8 mouse cellular contexts compared by ENCODE assay signal in genomic region chr1:59914799-59915198, GRCm38 (mm10). TPM values are rescaled to one million over a fixed set of nuclear protein-coding genes. Genes with fewer than 3 reads are reported as not detected.
DNase-seq lines count a peak whose midpoint lies in the region; ATAC-seq and TF ChIP-seq lines count a peak whose summit lies in the region.

No protein-coding gene starts in this region.

- no peak for TF ChIP-seq POLR2A in bone marrow macrophage, adult 2 months (IDR thresholded peaks at IDR 0.05; ENCODE audit: borderline replicate concordance, low read depth, low read length)

- no peaks in the 10 kb centered on the region for H3K36me3 ChIP-seq in heart, embryonic 15.5 days
- no peaks in the 10 kb centered on the region for H3K36me3 ChIP-seq in hindbrain, embryonic 11.5 days (ENCODE audit: control insufficient read depth, insufficient read depth, low read length)
- H3K36me3 ChIP-seq in midbrain, embryonic 10.5 days, result 0 out of 2 replicates have a peak, but pooled peaks cover 4% of the 10 kb centered on the region

- H3K27me3 ChIP-seq in heart, embryonic 15.5 days, result no peaks in the 10 kb centered on the region
- H3K27me3 ChIP-seq in hindbrain, embryonic 11.5 days (ENCODE audit: control insufficient read depth, insufficient read depth, low read length), result no peaks in the 10 kb centered on the region
- no peaks in the 10 kb centered on the region for H3K27me3 ChIP-seq in midbrain, embryonic 10.5 days (ENCODE audit: low read depth, poor library complexity, severe bottlenecking)

- no peak for TF ChIP-seq CTCF in bone marrow macrophage, adult 2 months (IDR thresholded peaks at IDR 0.05; ENCODE audit: low read depth, low read length)

- no peak overlapping the region for H3K9ac ChIP-seq in heart, embryonic 15.5 days
- no peak overlapping the region for H3K9ac ChIP-seq in hindbrain, embryonic 11.5 days (ENCODE audit: low read depth, low read length)

- peak overlapping the region; percentile 64 for H3K4me2 ChIP-seq in heart, embryonic 15.5 days
- no peak overlapping the region for H3K4me2 ChIP-seq in hindbrain, embryonic 11.5 days (replicated peaks; ENCODE audit: low read depth, low read length)

- no peak for DNase-seq in heart, adult 18-20 months
- DNase-seq in hindbrain, embryonic 11.5 days (ENCODE audit: low spot score), result no peak
- DNase-seq in midbrain, embryonic 10.5 days (ENCODE audit: low spot score), result no peak
- no peak for DNase-seq in cerebellum, postnatal 25 days
- DNase-seq in cerebellum, postnatal 14 days, result no peak
- DNase-seq in layer of hippocampus, postnatal 25 days (ENCODE audit: extremely low spot score in 1 of 2, low spot score in 1 of 2), result no peak

- H3K4me1 ChIP-seq in heart, embryonic 15.5 days (replicated peaks), result peaks cover 29% of the 10 kb centered on the region
- peaks cover 27% of the 10 kb centered on the region for H3K4me1 ChIP-seq in bone marrow macrophage, adult 2 months (ENCODE audit: control insufficient read depth, insufficient read depth, low read length)
- H3K4me1 ChIP-seq in hindbrain, embryonic 11.5 days (replicated peaks; ENCODE audit: control insufficient read depth, insufficient read depth, low read length), result no peaks in the 10 kb centered on the region
- H3K4me1 ChIP-seq in midbrain, embryonic 10.5 days, result peaks cover 25% of the 10 kb centered on the region

- no peak overlapping the region for H3K27ac ChIP-seq in heart, embryonic 15.5 days
- H3K27ac ChIP-seq in bone marrow macrophage, adult 2 months (ENCODE audit: insufficient read depth, low read depth, low read length), result peak overlapping the region; percentile 84
- no peak overlapping the region for H3K27ac ChIP-seq in hindbrain, embryonic 11.5 days (ENCODE audit: low read depth, low read length)
- H3K27ac ChIP-seq in midbrain, embryonic 10.5 days (replicated peaks), result no peak overlapping the region

- whole genome bisulfite sequencing in heart, embryonic 15.5 days, result 49% methylated on average over 3 of the region's 3 CpGs
- WGBS in hindbrain, embryonic 11.5 days, result 81% methylated on average over 3 of the region's 3 CpGs
- 80% methylated on average over 3 of the region's 3 CpGs for WGBS in midbrain, embryonic 10.5 days

- H3K4me3 ChIP-seq in heart, embryonic 15.5 days, result peak overlapping the region; percentile 96
- peak overlapping the region; percentile 95 for H3K4me3 ChIP-seq in bone marrow macrophage, adult 2 months (ENCODE audit: insufficient read depth, low read length)
- 0 out of 2 replicates have a peak overlapping the region, but pooled peaks have one; percentile 98 for H3K4me3 ChIP-seq in hindbrain, embryonic 11.5 days (ENCODE audit: low read depth, low read length)
- H3K4me3 ChIP-seq in midbrain, embryonic 10.5 days, result peak overlapping the region; percentile 99

- no peak for ATAC-seq in heart, embryonic 15.5 days (replicated peaks; ENCODE audit: insufficient number of reproducible peaks, insufficient read depth, low FRiP score, low read depth)
- ATAC-seq in hindbrain, embryonic 11.5 days (ENCODE audit: low FRiP score), result no peak

- H3K9me3 ChIP-seq in heart, embryonic 15.5 days (replicated peaks), result no peaks in the 10 kb centered on the region
- no peaks in the 10 kb centered on the region for H3K9me3 ChIP-seq in hindbrain, embryonic 11.5 days (ENCODE audit: control insufficient read depth, low read length)
- H3K9me3 ChIP-seq in midbrain, embryonic 10.5 days (replicated peaks), result no peaks in the 10 kb centered on the region

RNA-seq across cellular contexts. Expression of gene Fam117b, which starts 2.0 kb away (rescaled TPM):
- 3.8 and 4.8 TPM in 2 replicates for polyA plus RNA-seq in heart, embryonic 15.5 days (2015; fragmentation: Nextera tagmentation; extraction: Ambion mirVana)
- total RNA-seq in heart, adult 18-20 months (2021), result 10 to 100 TPM; 24.1 to 37.5 TPM
- polyA plus RNA-seq in bone marrow macrophage, adult 2 months (2012; ENCODE audit: insufficient read depth, insufficient read length, missing spikeins), result 29.2 and 31.6 TPM in 2 replicates
- polyA plus RNA-seq in hindbrain, embryonic 11.5 days (2014; fragmentation: Nextera tagmentation; extraction: Ambion mirVana), result 20.2 and 20.8 TPM in 2 replicates
- polyA plus RNA-seq in midbrain, embryonic 10.5 days (2016; fragmentation: Nextera tagmentation; extraction: Ambion mirVana), result 8.5 and 11.3 TPM in 2 replicates
- total RNA-seq in layer of hippocampus, postnatal 25 days (2021), result 10 to 100 TPM; 50.5 to 53.0 TPM
